Mouse (Mus musculus) large intestine, adult 2 months (tissue): ENCODE results near the gene Mafg. TPM values are rescaled to one million over a fixed set of nuclear protein-coding genes. Genes with fewer than 3 reads are reported as not detected.

ENCODE experiments used
- DNase-seq: peaks from one replicate; pipeline ENCODE4 v3.0.0-alpha.2; 2012; ENCODE audit warnings: low read depth, low spot score
- WGBS: fragments of 180-500 bp; shearing (Covaris S2); methylation state at CpG from one replicate; pipeline ENCODE4 v1.1.7; 2018; 5-methylcytosine and 5-hydroxymethylcytosine counted together
- polyA plus RNA-seq: library from polyadenylated mRNA; depleted of rRNA; stranded (reverse); fragments of >200 nt; gene quantifications from 2 replicates; pipeline ENCODE4 v1.2.3, GENCODE M21; 2012

The Mafg gene
- polyA plus RNA-seq, 1 experiment: 28.4 TPM

- 9% methylated on average over 13 of the region's 13 CpGs for WGBS
- no peak for DNase-seq
Observed at GRCm38 (mm10) chr11:120648001-120648476, 14.6 kb upstream of the Mafg start, which contains the start of gene Myadml2. TSS of gene Myadml2 (minus strand) at chr11:120648158.

DNA sequence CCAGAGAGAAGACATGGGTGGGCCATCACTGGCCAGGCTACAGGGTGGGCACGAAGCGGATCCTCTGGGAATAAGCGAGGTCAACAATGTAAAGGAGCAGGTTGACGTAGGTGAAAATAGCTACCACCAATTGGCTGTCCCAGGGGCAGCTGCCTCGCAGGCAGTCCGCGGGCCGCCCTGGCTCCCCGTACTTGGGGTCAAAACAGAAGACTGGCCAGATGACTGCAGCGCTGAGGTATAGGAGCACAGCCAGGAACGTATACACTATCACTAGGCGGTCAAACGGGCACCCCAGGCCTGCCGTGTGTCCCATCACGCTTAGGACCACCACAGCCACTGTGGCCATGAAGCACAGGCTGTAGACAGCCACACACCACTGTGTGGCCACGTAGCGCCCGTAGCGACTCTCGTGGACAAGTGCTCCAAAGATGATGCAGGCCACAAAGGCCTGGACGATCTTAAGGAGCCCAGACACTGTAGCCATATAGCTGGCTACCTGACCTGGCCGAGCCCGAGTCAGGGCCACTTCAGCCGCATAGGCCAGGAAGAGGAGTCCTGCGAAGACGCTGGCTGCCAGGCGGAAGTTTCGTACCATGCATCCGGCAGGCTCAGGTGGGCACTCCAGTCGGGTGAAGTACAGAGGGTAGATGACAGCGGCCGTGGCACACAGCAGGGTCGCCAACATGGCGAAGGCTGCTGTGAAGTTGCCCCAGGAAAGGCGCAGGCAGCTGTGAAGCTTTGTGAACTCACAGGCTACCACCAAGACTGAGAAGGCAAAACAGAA lies 13.8 kb upstream of the Mafg start:
- WGBS: 87% methylated on average over 35 of the region's 35 CpGs
- DNase-seq: no peak

GRCm38 (mm10) chr11:120643601-120643987 lies 10.2 kb upstream of the Mafg start, which contains the start of gene Pycr1:
TSS of gene Pycr1 (minus strand) at chr11:120643769.
- peak; percentile 81 for DNase-seq
- under 1% methylated on average over 15 of the region's 15 CpGs for WGBS

DNA sequence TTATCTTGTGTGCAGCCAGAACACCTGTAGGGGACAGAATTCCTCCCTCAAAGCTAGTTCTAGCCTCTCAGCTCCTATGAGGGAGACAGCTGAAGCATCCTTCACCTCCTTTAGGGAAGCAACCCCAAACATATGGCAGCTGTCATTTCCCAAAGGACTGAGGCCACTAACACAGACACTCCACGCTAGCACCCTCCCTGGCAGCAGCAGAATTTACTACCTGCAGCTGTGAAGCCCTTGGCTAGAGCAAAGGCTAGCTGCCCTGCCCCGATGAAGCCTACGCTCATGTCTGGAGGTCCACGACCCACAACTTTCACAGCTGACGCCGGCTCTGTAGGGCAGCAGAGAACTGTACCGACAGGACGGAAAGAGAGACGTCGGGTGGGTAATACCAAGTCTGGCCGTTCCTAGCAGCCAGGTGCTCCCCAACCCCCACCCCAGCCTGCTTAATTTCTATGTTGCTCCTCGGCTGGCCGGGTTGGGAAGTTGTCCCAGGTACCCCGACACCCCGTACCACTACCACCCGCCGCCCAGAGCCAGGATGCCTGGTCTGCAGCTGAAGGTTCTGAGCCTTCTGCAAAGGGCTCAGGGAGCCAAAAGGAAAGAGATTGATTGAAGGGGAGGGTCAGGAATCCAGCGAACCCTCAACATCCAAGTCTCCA lies 9.7 kb upstream of the Mafg start:
- no peak for DNase-seq
- WGBS: 1% methylated on average over 18 of the region's 18 CpGs

DNA sequence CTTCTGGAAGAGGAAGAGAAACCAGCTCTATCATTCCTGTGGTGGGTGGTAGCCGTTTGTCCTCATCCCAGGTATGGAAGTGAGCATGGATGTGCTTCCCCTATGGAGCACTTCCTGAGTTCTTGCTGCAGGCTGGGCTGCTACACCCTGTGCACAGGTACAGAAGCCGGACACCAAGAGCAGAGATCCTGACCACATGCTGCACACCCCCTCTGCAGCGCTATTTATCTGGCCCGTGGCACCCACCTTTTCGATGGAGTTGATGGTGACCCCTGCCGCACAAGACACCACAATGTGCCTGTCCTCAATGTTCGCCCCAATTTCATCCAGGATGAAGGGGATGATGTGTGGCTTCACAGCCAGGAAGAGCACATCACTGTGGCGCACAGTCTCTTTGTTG lies 8.5 kb upstream of the Mafg start:
- 84% methylated on average over 8 of the region's 8 CpGs for WGBS
- no peak for DNase-seq

DNA sequence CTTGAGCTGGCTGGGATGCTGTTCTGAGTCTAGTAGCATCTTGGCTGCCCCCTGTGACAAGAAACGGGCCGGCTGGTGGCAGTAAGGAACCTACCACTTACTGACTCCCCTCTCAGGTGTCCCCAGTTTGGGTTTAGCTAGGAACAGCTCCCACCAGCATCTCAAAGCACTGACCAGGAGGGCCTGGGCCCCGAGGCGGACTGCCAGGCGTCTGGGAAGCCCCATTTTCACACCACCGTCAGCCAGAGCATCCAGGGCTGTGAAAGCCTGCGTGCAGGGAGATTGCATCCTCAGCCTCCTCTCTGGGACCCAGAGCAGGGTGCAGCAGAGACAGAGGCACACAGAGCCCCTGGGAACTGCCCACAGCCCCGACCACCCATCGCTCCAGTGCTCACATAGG lies 7.9 kb upstream of the Mafg start:
- WGBS: 67% methylated on average over 9 of the region's 9 CpGs
- DNase-seq: no peak

DNA sequence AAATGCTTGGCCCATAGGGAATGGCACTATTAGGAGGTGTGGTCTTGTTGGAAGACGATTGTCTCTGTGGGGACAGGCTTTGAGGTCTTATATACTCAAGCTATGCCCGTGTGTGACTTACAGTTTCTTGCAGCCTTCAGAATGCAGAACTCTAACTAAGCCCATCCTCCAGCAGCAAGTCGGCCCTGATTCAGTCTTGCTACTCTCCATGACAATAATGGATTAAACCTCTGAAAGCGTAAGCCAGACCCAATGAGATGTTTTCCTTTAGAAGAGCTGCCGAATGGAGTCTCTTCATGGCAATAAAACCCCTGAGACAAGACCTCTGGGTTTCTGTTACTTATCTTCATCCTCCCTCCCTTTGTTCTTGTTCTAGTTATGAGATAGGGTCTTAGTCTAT lies 1.4 kb upstream of the Mafg start:
- 84% methylated on average over 5 of the region's 5 CpGs for WGBS
- DNase-seq: no peak

- DNase-seq: no peak
- under 1% methylated on average over 105 of the region's 116 CpGs for WGBS
Observed at GRCm38 (mm10) chr11:120632559-120633519, 561 bp downstream of the Mafg start.

- 27% methylated on average over 4 of the region's 4 CpGs for WGBS
- no peak for DNase-seq
Observed at GRCm38 (mm10) chr11:120631726-120632448, 1.5 kb downstream of the Mafg start.

DNA sequence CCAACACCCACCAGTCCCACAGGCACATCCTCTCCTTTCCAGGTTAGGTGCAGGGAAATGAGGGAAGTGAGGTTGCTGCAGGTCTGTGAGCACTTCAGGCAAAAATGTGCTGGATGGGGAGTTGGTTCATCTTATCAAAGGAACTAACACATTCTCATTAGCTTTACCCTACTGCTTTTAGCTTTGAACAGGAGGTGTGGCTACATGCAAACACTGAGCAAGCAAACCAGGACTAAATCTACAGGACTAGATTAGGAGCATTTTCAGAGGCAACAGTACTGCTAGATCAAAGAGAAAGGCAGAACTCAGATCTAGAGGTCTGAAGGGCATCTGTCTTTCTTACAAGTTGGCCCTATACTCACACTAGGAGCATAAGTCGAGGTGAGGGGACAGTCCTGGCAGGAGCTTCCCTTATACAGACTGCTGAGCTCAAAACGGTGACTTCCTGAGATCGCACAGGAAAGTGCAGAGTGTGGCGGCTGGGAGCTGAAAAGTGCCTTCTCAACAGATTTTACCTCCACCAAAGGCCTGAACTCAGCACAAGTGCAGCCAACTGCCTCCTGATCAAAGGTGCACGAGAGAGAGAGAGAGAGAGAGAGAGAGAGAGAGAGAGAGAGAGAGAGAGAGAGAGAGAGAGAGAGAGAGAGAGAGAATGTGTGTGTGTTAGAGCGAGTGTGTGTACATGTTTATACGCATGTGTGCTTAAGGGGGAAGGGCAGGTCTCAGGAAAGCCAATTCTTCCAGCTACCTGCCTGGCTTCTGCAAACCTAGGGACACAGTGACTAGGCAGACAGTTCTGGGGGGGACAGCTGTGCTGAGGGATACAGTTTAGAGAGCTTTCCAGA lies 2.3 kb downstream of the Mafg start:
- no peak for DNase-seq
- WGBS: 16% methylated on average over 7 of the region's 7 CpGs

DNA sequence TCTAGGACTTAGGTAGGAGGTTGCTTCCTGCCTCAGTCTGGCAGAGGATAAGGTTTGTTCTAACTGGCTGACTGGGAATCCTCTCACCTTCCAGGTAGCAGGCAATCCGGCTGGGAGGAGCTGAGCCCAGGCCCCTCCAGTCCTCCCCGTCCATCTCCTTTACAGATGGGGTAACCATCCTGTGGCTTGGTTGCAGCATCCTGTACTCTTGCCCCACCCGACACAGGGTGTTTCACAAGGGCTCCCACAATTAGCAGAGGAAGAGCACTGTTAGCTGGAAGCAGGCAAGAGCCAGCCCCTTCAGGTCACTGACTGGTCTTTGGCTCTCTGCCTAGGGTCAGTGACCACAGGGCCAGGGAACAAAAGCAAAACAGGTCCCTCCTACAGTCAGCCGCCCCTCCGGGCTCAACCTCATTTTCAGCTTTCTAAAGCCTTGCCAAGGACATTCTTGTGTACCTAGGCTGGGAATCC lies 3.0 kb downstream of the Mafg start:
- WGBS: 16% methylated on average over 5 of the region's 5 CpGs
- DNase-seq: no peak

DNA sequence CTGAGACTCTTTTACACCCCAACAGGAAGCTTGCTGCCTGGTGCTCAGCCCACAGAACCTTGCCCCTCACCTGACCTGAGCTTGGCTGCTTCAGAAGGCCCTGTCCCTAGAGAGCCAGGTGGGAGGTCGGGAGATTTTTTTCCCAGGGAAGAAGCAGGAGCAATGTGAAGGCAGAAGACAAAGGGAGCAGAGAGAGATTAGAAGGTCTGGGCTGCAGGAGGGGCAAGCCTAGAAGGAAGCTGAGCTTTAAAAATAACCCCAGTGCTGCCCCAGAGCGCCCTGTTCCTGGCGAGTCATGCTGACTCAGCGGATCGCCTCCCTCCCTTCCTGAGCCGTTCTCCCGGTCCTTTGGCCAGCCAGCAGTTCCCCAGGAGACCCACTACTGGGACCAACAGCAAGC lies 3.5 kb downstream of the Mafg start:
- WGBS: 15% methylated on average over 7 of the region's 7 CpGs
- no peak for DNase-seq

- DNase-seq: no peak
- WGBS: 68% methylated on average over 23 of the region's 23 CpGs
Observed at GRCm38 (mm10) chr11:120629341-120629730, 4.1 kb downstream of the Mafg start.

DNA sequence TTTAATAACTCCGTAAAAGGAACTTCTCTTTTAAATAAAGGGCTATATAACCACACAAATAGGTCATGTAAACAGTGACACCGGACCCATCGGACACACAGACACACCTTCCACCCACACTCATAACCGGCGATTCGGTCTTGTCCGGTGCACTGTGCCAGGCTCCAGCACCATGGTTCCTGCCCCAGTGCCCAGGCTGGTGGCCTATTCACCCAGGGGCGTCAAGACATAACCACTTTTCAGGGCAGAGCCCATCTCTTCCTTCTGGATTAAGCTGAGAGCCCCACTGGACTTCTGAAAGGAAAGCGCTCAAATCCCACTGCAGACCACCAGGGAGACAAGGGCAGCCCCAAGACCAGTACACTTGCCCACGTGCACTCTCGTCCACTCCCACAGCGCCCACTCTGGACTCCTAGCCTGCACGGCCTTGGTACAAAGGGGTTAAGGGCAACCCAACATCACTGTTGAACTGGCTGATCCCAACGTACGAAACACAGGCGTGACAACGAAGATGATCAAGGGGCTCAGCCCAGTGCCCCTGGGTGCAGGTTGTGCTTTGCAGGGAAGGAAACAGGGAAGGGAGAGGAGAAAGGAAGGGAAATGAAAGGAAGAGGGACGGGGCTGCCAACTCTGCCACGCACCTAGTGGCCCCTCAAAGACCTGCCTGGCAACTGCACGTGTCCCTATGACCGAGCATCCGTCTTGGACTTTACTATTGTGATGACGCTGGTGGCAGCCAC lies 4.6 kb downstream of the Mafg start:
- 83% methylated on average over 23 of the region's 23 CpGs for WGBS
- DNase-seq: no peak

DNA sequence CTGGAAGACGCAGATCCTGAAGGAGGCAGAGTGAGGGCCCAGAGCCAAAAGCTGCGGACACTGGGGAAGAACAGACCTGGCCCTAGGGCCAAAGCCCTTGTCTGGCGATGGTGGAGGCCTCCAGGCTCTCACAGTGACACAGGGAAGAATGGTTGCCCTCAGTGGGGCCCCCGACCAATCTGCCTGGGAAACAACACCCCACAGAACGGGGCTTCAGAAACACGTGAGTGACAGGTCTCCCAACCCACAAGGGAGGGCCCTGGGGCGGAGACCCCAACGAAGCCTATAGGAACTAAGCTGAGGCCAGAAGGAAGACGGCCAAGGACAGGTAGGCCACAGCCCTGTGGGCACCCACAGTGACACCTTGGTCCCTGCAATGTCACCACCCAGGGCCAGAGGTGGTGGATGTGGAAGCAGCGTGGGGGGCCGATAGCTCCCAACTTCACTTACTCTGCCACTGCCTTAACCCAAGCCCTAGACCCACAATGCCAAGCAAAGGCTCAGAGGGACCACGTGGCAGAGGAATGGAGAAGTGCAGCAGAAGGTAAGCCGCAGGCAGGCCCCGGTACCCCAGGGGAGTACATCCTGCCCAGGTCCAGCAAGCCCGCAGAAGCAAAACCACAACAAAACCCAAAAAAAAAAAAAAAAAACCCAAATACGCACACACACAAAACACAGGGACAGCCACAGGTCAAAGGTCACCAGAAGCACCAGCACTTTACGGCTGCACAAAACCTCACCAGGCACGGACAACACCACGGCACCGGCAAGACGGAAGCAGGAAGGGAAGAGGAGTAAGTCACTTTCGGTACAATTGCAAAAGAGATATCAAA lies 5.7 kb downstream of the Mafg start:
- no peak for DNase-seq
- WGBS: 73% methylated on average over 22 of the region's 22 CpGs

- DNase-seq: no peak
- WGBS: 88% methylated on average over 11 of the region's 11 CpGs
Observed at GRCm38 (mm10) chr11:120626785-120627467, 6.5 kb downstream of the Mafg start.
